Mouse (Mus musculus) liver, embryonic 14.5 days (tissue): ENCODE measurements around the gene Tnfsf12. TPM values are rescaled to one million over a fixed set of nuclear protein-coding genes. Genes with fewer than 3 reads are reported as not detected.
"Not testable (repeated sequence)": the region's sequence is repeated elsewhere in the genome, so short reads cannot be mapped to it uniquely, and the experiment has no call there.

Experiments used
- ATAC-seq: fragments of 200-750 bp; cut with Nextera tagmentation; 2 replicates; pipeline ENCODE4 v1.8.0; 2017; ENCODE audit warnings: moderate number of reproducible peaks, mild to moderate bottlenecking, moderate library complexity; ENCODE audit not compliant: insufficient read depth
- DNase-seq, 3 experiments: peaks; one replicate each; pipeline ENCODE4 v3.0.0-alpha.2; 2012 to 2013; ENCODE audit warnings: low read depth in 3 of 3, low spot score in 3 of 3
- H3K27ac ChIP-seq: fragments of 300-500 bp; sonication (generic); 2 replicates; pipeline ENCODE4 v1.5.1; 2014; ENCODE audit warnings: moderate library complexity, mild to moderate bottlenecking, control low read depth, inconsistent platforms
- H3K27me3 ChIP-seq: fragments of 300-500 bp; sonication (generic); 2 replicates; pipeline ENCODE4 v1.6.1; 2014; ENCODE audit warnings: mild to moderate bottlenecking, low read length, moderate library complexity; ENCODE audit not compliant: control insufficient read depth, insufficient read depth
- H3K36me3 ChIP-seq: fragments of 300-500 bp; sonication (generic); replicated peaks from 2 replicates; pipeline ENCODE4 v1.6.1; 2014; ENCODE audit warnings: low read depth; ENCODE audit not compliant: control insufficient read depth, insufficient read depth
- H3K4me1 ChIP-seq, 2 experiments: fragments of 200-500 bp in 1 of 2; fragments of 300-500 bp in 1 of 2; sonication (generic) in 1 of 2; replicated peaks; 2 replicates each; pipeline ENCODE4 v1.6.1; 2012 to 2014; ENCODE audit warnings: antibody characterized with exemption in 1 of 2, inconsistent platforms in 1 of 2, low read length in 1 of 2; ENCODE audit not compliant: control insufficient read depth in 2 of 2, insufficient read depth in 2 of 2
- H3K4me2 ChIP-seq: fragments of 300-500 bp; sonication (generic); 2 replicates; pipeline ENCODE4 v1.6.1; 2014; ENCODE audit warnings: low read depth, mild to moderate bottlenecking, control low read depth, moderate library complexity
- H3K4me3 ChIP-seq, 2 experiments: fragments of 200-500 bp in 1 of 2; fragments of 300-500 bp in 1 of 2; sonication (generic) in 1 of 2; 2 replicates each; pipeline ENCODE4 v1.5.1; 2012 to 2014; ENCODE audit warnings: low read depth in 2 of 2, low read length in 2 of 2, mild to moderate bottlenecking in 2 of 2, control low read depth in 1 of 2, inconsistent platforms in 1 of 2, moderate library complexity in 1 of 2; ENCODE audit not compliant: insufficient read depth in 1 of 2
- H3K9ac ChIP-seq: fragments of 300-500 bp; sonication (generic); replicated peaks from 2 replicates; pipeline ENCODE4 v1.6.1; 2014; ENCODE audit warnings: mild to moderate bottlenecking, control low read depth, moderate library complexity
- H3K9me3 ChIP-seq: fragments of 300-500 bp; sonication (generic); 2 replicates; pipeline ENCODE4 v1.6.1; 2016; ENCODE audit warnings: low read length, mixed read lengths; ENCODE audit not compliant: control insufficient read depth
- CTCF ChIP-seq: IDR thresholded peaks from 2 replicates; pipeline ENCODE4 v1.5.1; 2016; ENCODE audit warnings: antibody characterized with exemption, low read depth, control low read depth
- EP300 ChIP-seq: IDR thresholded peaks from 2 replicates; pipeline ENCODE4 v1.6.1; 2016; ENCODE audit warnings: antibody characterized with exemption, low read depth
- WGBS: fragments of 180-500 bp; shearing (Covaris S2); extraction: QIAGEN DNeasy Blood & Tissue Kit; methylation state at CpG from one replicate; pipeline ENCODE4 v1.1.7; 2014; ENCODE audit not compliant: insufficient replicate concordance; 5-methylcytosine and 5-hydroxymethylcytosine counted together
- polyA plus RNA-seq, 2 experiments: library from polyadenylated mRNA; depleted of rRNA in 1 of 2; stranded (reverse) in 1 of 2; unstranded in 1 of 2; fragments of >200 nt; fragmentation: Nextera tagmentation in 1 of 2; extraction: Ambion mirVana in 1 of 2; gene quantifications; 2 replicates each; pipeline versions ENCODE4 v1.2.1 to v1.2.3; 2012 to 2014

Gene Tnfsf12
- polyA plus RNA-seq (2012; rRNA removed) (3.7 and 4.3 TPM in 2 replicates), polyA plus RNA-seq (2014; fragmentation: Nextera tagmentation; extraction: Ambion mirVana) (2.6 and 3.1 TPM in 2 replicates)

GRCm38 (mm10) chr11:69695361-69696181 is at the start of gene Tnfsf12, which contains the start of gene Tnfsfm13:
TSS of gene Tnfsf12 (minus strand) at chr11:69695849.
TSS of gene Tnfsfm13 (minus strand) at chr11:69696098.
- ATAC-seq (peak; percentile 40; the same call in 1 of the 2 replicates), DNase-seq (no peak)
- Histone ChIP-seq H3K27me3 (no peaks in the 10 kb centered on the region), H3K27ac (no peak within 1 kb of the TSS), H3K4me3 (peak within 1 kb of the TSS; percentile 22 to 52), H3K36me3 (no peaks in the 10 kb centered on the region), H3K4me2 (peak within 1 kb of the TSS; percentile 60), H3K9ac (peak within 1 kb of the TSS; percentile 40), H3K9me3 (no peaks in the 10 kb centered on the region), H3K4me1 (peaks cover 0 to 14% of the 10 kb centered on the region in 2 experiments; a peak in 2 of 4 replicates)
- WGBS = 7% methylated on average over 41 of the region's 41 CpGs
- no peak for TF ChIP-seq CTCF
- no peak for TF ChIP-seq EP300

- not testable (repeated sequence) for H3K4me3 ChIP-seq, H3K9ac ChIP-seq, H3K27ac ChIP-seq, H3K4me2 ChIP-seq, H3K4me1 ChIP-seq, DNase-seq, H3K27me3 ChIP-seq, ATAC-seq, H3K9me3 ChIP-seq
- peak; percentile 54 for TF ChIP-seq CTCF
- WGBS = 74% methylated on average over 2 of the region's 3 CpGs
- H3K36me3 ChIP-seq = peaks cover 30% of the 10 kb centered on the region
These were observed 35.8 kb upstream of the Tnfsf12 start for GRCm38 (mm10) chr11:69731408-69731807.

GRCm38 (mm10) chr11:69729063-69729462 is 33.4 kb upstream of the Tnfsf12 start:
- H3K9me3 ChIP-seq = peaks cover 3% of the 10 kb centered on the region; the same call in 1 of the 2 replicates
- H3K27me3 ChIP-seq = no peaks in the 10 kb centered on the region
- H3K4me3 ChIP-seq = no peak overlapping the region
- 21% methylated on average over 3 of the region's 3 CpGs for WGBS
- DNase-seq (peak; percentile 61 to 67 (median 63)), ATAC-seq (no peak)
- H3K27ac ChIP-seq = no peak overlapping the region
- no peak overlapping the region for H3K4me2 ChIP-seq
- no peaks in the 10 kb centered on the region for H3K4me1 ChIP-seq
- H3K36me3 ChIP-seq = peaks cover 8% of the 10 kb centered on the region
- no peak overlapping the region for H3K9ac ChIP-seq
- no peak for TF ChIP-seq EP300
- TF ChIP-seq CTCF = peak; percentile 81

- H3K4me2 ChIP-seq = no peak overlapping the region
- TF ChIP-seq CTCF (no peak), EP300 (no peak)
- H3K27me3 ChIP-seq = no peaks in the 10 kb centered on the region
- H3K9me3 ChIP-seq = peaks cover 3% of the 10 kb centered on the region; the same call in 1 of the 2 replicates
- ATAC-seq (no peak), DNase-seq (no peak)
- no peak overlapping the region for H3K27ac ChIP-seq
- no peaks in the 10 kb centered on the region for H3K36me3 ChIP-seq
- H3K9ac ChIP-seq = no peak overlapping the region
- 0 out of 4 replicates have a peak, but pooled peaks cover 0 to 3% of the 10 kb centered on the region in 2 experiments for H3K4me1 ChIP-seq
- 40% methylated on average over 5 of the region's 5 CpGs for WGBS
- no peak overlapping the region for H3K4me3 ChIP-seq
These were observed 30.3 kb upstream of the Tnfsf12 start for GRCm38 (mm10) chr11:69725951-69726350.

- TF ChIP-seq CTCF = no peak
- TF ChIP-seq EP300 = no peak
- Histone ChIP-seq H3K27ac (no peak overlapping the region), H3K27me3 (no peaks in the 10 kb centered on the region), H3K4me2 (no peak overlapping the region), H3K36me3 (no peaks in the 10 kb centered on the region), H3K9ac (no peak overlapping the region), H3K9me3 (peaks cover 3% of the 10 kb centered on the region; the same call in 1 of the 2 replicates), H3K4me1 (peaks cover 12 to 16% of the 10 kb centered on the region in 2 experiments), H3K4me3 (no peak overlapping the region)
- DNase-seq (no peak), ATAC-seq (no peak)
- WGBS = 47% methylated on average over 2 of the region's 2 CpGs
These were observed 27.4 kb upstream of the Tnfsf12 start for GRCm38 (mm10) chr11:69723074-69723473.
